Mouse (Mus musculus) lung, postnatal 25 days (tissue): Measurements from ENCODE around the gene Diaph3.
"Not testable (repeated sequence)": the region's sequence is repeated elsewhere in the genome, so short reads cannot be mapped to it uniquely, and the experiment has no call there.

Source experiments
- DNase-seq: peaks from one replicate; pipeline ENCODE4 v3.0.0; 2022; ENCODE audit warnings: low spot score

The Diaph3 gene

GRCm38 (mm10) chr14:87140963-87141486, at the start of gene Diaph3:
TSS of gene Diaph3 (minus strand) at chr14:87141235.
- DNase-seq, result peak; percentile 95

- DNase-seq, result peak; percentile 13
These were observed 49.6 kb upstream of the Diaph3 start for GRCm38 (mm10) chr14:87190685-87191084.

GRCm38 (mm10) chr14:87171577-87171976, 30.5 kb upstream of the Diaph3 start:
- DNase-seq, result no peak

- no peak for DNase-seq
These were observed 28.1 kb upstream of the Diaph3 start for GRCm38 (mm10) chr14:87169151-87169550.

- no peak for DNase-seq
These were observed 14.7 kb upstream of the Diaph3 start for GRCm38 (mm10) chr14:87155621-87156238.

GRCm38 (mm10) chr14:87149684-87150083, 8.6 kb upstream of the Diaph3 start:
- DNase-seq, result no peak

- peak; percentile 17 for DNase-seq
These were observed 5.7 kb upstream of the Diaph3 start for GRCm38 (mm10) chr14:87146704-87147103.

- no peak for DNase-seq
These were observed 4.3 kb upstream of the Diaph3 start for GRCm38 (mm10) chr14:87145351-87145750.

- peak; percentile 38 for DNase-seq
These were observed 742 bp upstream of the Diaph3 start for GRCm38 (mm10) chr14:87141777-87142176.

- peak; percentile 8 for DNase-seq
These were observed 590 bp downstream of the Diaph3 start for GRCm38 (mm10) chr14:87140327-87140962.

- no peak for DNase-seq
These were observed 14.9 kb downstream of the Diaph3 start for GRCm38 (mm10) chr14:87126076-87126639.

- DNase-seq, result no peak
These were observed 15.5 kb downstream of the Diaph3 start for GRCm38 (mm10) chr14:87125492-87125891.

- DNase-seq, result no peak
These were observed 17.9 kb downstream of the Diaph3 start for GRCm38 (mm10) chr14:87123091-87123490.

GRCm38 (mm10) chr14:87121868-87122267, 19.2 kb downstream of the Diaph3 start:
- no peak for DNase-seq

- no peak for DNase-seq
These were observed 30.4 kb downstream of the Diaph3 start for GRCm38 (mm10) chr14:87110634-87111033.

GRCm38 (mm10) chr14:87099380-87100088, 41.5 kb downstream of the Diaph3 start:
- no peak for DNase-seq

GRCm38 (mm10) chr14:87098093-87098492, 42.9 kb downstream of the Diaph3 start:
- DNase-seq, result no peak

- no peak for DNase-seq
These were observed 49.5 kb downstream of the Diaph3 start for GRCm38 (mm10) chr14:87091522-87091921.

- no peak for DNase-seq
These were observed 49.9 kb downstream of the Diaph3 start for GRCm38 (mm10) chr14:87091108-87091507.

GRCm38 (mm10) chr14:87088928-87089327, 52.1 kb downstream of the Diaph3 start:
- no peak for DNase-seq

- DNase-seq, result no peak
These were observed 52.6 kb downstream of the Diaph3 start for GRCm38 (mm10) chr14:87088456-87088855.

GRCm38 (mm10) chr14:87087996-87088395, 53.0 kb downstream of the Diaph3 start:
- peak; percentile 34 for DNase-seq

GRCm38 (mm10) chr14:87084906-87085305, 56.1 kb downstream of the Diaph3 start:
- not testable (repeated sequence) for DNase-seq
